27 mouse cellular contexts compared by ENCODE assay signal in the genomic region with DNA sequence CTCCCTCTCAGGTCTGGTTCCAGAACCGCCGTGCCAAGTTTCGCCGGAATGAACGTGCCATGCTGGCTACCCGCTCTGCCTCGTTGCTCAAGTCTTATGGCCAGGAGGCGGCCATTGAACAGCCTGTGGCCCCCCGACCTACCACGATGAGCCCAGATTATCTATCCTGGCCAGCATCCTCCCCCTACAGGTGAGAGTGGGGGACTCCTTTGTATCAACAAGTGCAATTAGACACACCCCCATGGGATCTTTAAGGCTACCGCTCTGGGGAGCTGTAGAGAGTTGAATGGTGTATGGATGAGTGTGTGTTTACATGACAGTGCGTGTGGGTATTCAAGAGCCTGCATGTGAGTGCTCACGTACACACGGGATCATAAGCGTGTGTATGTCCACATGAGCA. TPM values are rescaled to one million over a fixed set of nuclear protein-coding genes. Genes with fewer than 3 reads are reported as not detected.
A peak's percentile ranks its signal among the peaks of the same experiment; 100 is the strongest.
DNase-seq lines count a peak whose midpoint lies in the region; ATAC-seq and TF ChIP-seq lines count a peak whose summit lies in the region.
"Had no signal": no experiment of that assay in that cellular context is flagged by ENCODE, and none has a peak within 500 bp of the region (broad histone marks: within the 10 kb centered on the region; RNA-seq: fewer than 3 reads in every experiment).

No protein-coding gene starts in this region.

- H3K36me3 ChIP-seq in E14TG2a.4 (ENCODE audit: insufficient read depth, low read length): no peaks in the 10 kb centered on the region
- no peaks in the 10 kb centered on the region for H3K36me3 ChIP-seq in hindbrain, embryonic 16.5 days (ENCODE audit: control insufficient read depth, insufficient read depth, low read length)
- H3K36me3 ChIP-seq in kidney, embryonic 14.5 days (ENCODE audit: control insufficient read depth, insufficient read depth, low read length): no peaks in the 10 kb centered on the region
- H3K36me3 ChIP-seq: G1E had no signal

- ATAC-seq in hindbrain, embryonic 16.5 days: no peak
- no peak for ATAC-seq in kidney, embryonic 14.5 days (ENCODE audit: low FRiP score, low TSS enrichment)
- ATAC-seq: activated CD4-positive, CD25-positive, alpha-beta regulatory T cell, adult 4 months; CD4-positive, CD25-positive, alpha-beta regulatory T cell, adult 4 months; Patski had no signal

- H3K9ac ChIP-seq in hindbrain, embryonic 16.5 days (ENCODE audit: low read depth, low read length): no peak overlapping the region
- H3K9ac ChIP-seq in kidney, embryonic 14.5 days (ENCODE audit: low read depth, low read length): no peak overlapping the region

- intact Hi-C loops in heart, postnatal 25 days (cut with DNase I): no loop called here

- H3K9me3 ChIP-seq in E14TG2a.4 (ENCODE audit: low read length): no peaks in the 10 kb centered on the region
- no peaks in the 10 kb centered on the region for H3K9me3 ChIP-seq in hindbrain, embryonic 16.5 days (ENCODE audit: control insufficient read depth, low read length)
- no peaks in the 10 kb centered on the region for H3K9me3 ChIP-seq in kidney, embryonic 14.5 days (ENCODE audit: control insufficient read depth, low read length)

- peak; percentile 51 for DNase-seq in ES-CJ7 (ENCODE audit: low read depth, low spot score)
- peak; percentile 72 for DNase-seq in R1 (ENCODE audit: low read depth, low spot score)
- peak; percentile 34 for DNase-seq in ZHBTc4 (ENCODE audit: low read depth, low spot score)
- no peak for DNase-seq in heart, postnatal 25 days (ENCODE audit: low spot score)
- DNase-seq in urinary bladder, postnatal 25 days (ENCODE audit: low spot score): no peak
- DNase-seq: adrenal gland, adult 2 months; adrenal gland, adult 8-10 months; adrenal gland, postnatal 10 days; adrenal gland, postnatal 14 days; adrenal gland, postnatal 25 days; adrenal gland, postnatal 36 days; B cell, adult 2 months; cerebellum, adult 11 months; cerebellum, adult 11-12 months; cerebellum, adult 18-20 months; cerebellum, adult 2 months; cerebellum, adult 8-10 months; cerebellum, adult 9-10 months had no signal

- peaks cover 68% of the 10 kb centered on the region for H3K4me1 ChIP-seq in E14TG2a.4 (replicated peaks; ENCODE audit: low read depth, low read length)
- H3K4me1 ChIP-seq in hindbrain, embryonic 16.5 days (ENCODE audit: control insufficient read depth, insufficient read depth, low read depth, low read length): no peaks in the 10 kb centered on the region
- peaks cover 18% of the 10 kb centered on the region for H3K4me1 ChIP-seq in kidney, embryonic 14.5 days (ENCODE audit: control insufficient read depth, insufficient read depth, low read length)

- WGBS in hindbrain, embryonic 16.5 days: 95% methylated on average over 15 of the region's 15 CpGs
- WGBS in kidney, embryonic 14.5 days: 89% methylated on average over 15 of the region's 15 CpGs

- H3K27me3 ChIP-seq in E14TG2a.4 (ENCODE audit: insufficient read depth, low read length): 0 out of 2 replicates have a peak, but pooled peaks cover 3% of the 10 kb centered on the region
- no peaks in the 10 kb centered on the region for H3K27me3 ChIP-seq in hindbrain, embryonic 16.5 days (replicated peaks; ENCODE audit: control insufficient read depth, insufficient read depth, low read length)
- no peaks in the 10 kb centered on the region for H3K27me3 ChIP-seq in kidney, embryonic 14.5 days (ENCODE audit: control insufficient read depth, insufficient read depth, low read length)
- H3K27me3 ChIP-seq: Patski had no signal

- H3K4me2 ChIP-seq in hindbrain, embryonic 16.5 days (ENCODE audit: low read length): no peak overlapping the region
- H3K4me2 ChIP-seq in kidney, embryonic 14.5 days (replicated peaks; ENCODE audit: low read depth, low read length): no peak overlapping the region

- H3K4me3 ChIP-seq in E14TG2a.4 (replicated peaks; ENCODE audit: low read length): no peak overlapping the region; the same call in 1 of the 2 replicates
- H3K4me3 ChIP-seq in hindbrain, embryonic 16.5 days (ENCODE audit: low read length): no peak overlapping the region
- no peak overlapping the region for H3K4me3 ChIP-seq in kidney, embryonic 14.5 days (ENCODE audit: low read length)

- H3K27ac ChIP-seq in hindbrain, embryonic 16.5 days (ENCODE audit: low read depth, low read length): no peak overlapping the region
- H3K27ac ChIP-seq in kidney, embryonic 14.5 days (ENCODE audit: low read depth, low read length): no peak overlapping the region

- peak; percentile 24 for TF ChIP-seq CTCF in E14TG2a.4 (conservative IDR thresholded peaks at IDR 0.05; ENCODE audit: low read length)

RNA-seq across cellular contexts. Expression of a gene that starts 44.7 kb away (rescaled TPM):
- total RNA-seq in heart, postnatal 25 days (2021): 1 to 10 TPM in 1 of 2 experiments, under 1 TPM in 1; 0.61 to 1.9 TPM
- polyA plus RNA-seq in hindbrain, embryonic 16.5 days (2015; fragmentation: Nextera tagmentation; extraction: Ambion mirVana): 2.3 and 2.5 TPM in 2 replicates
- polyA plus RNA-seq in kidney, embryonic 14.5 days (2014; fragmentation: Nextera tagmentation; extraction: Ambion mirVana): 15.3 and 20.1 TPM in 2 replicates
- total RNA-seq: CH12.LX, G1E, MEL had no signal
- polyA plus RNA-seq: activated CD4-positive, CD25-positive, alpha-beta regulatory T cell, adult 4 months; CD4-positive, CD25-positive, alpha-beta regulatory T cell, adult 4 months; G1E had no signal

RNA-seq across cellular contexts. Expression of a gene that starts 49.3 kb away (rescaled TPM):
- total RNA-seq in heart, postnatal 25 days (2021): 1 to 10 TPM; 9.3 to 9.5 TPM
- polyA plus RNA-seq in hindbrain, embryonic 16.5 days (2015; fragmentation: Nextera tagmentation; extraction: Ambion mirVana): 44.9 and 47.2 TPM in 2 replicates
- polyA plus RNA-seq in kidney, embryonic 14.5 days (2014; fragmentation: Nextera tagmentation; extraction: Ambion mirVana): 29.7 and 33.3 TPM in 2 replicates

RNA-seq across cellular contexts. Expression of a gene that starts 50.2 kb away (rescaled TPM):
- total RNA-seq in heart, postnatal 25 days (2021): 1 to 10 TPM; 2.3 to 2.7 TPM
- polyA plus RNA-seq in hindbrain, embryonic 16.5 days (2015; fragmentation: Nextera tagmentation; extraction: Ambion mirVana): 6.3 and 6.9 TPM in 2 replicates
- 6.1 and 7.2 TPM in 2 replicates for polyA plus RNA-seq in kidney, embryonic 14.5 days (2014; fragmentation: Nextera tagmentation; extraction: Ambion mirVana)
- total RNA-seq: MEL had no signal
- polyA plus RNA-seq: CD4-positive, CD25-positive, alpha-beta regulatory T cell, adult 4 months; G1E had no signal

Comparison
In these comparisons a context has a peak if more than half of its experiments do, and no peak if none do; other contexts are left out.
1. DNase-seq: peak in ES-CJ7 (single experiment), R1 (single experiment) and ZHBTc4 (single experiment); none in heart, postnatal 25 days (single experiment) and urinary bladder, postnatal 25 days (single experiment).